Mouse (Mus musculus): ENCODE data around the gene Gad1.

The Gad1 gene

GRCm38 (mm10) chr2:70552772-70553171, at the start of gene Gad1:
Gene Gad1 (plus strand): TSS chr2:70553072.
- no peak for DNase-seq (ENCODE audit: low spot score)

- DNase-seq (ENCODE audit: low spot score) = no peak
Observed at GRCm38 (mm10) chr2:70503436-70503835, 49.4 kb upstream of the Gad1 start.

- DNase-seq (ENCODE audit: low spot score) = no peak
Observed at GRCm38 (mm10) chr2:70505229-70505628, 47.6 kb upstream of the Gad1 start.

GRCm38 (mm10) chr2:70505896-70506295, 47.0 kb upstream of the Gad1 start:
- DNase-seq (ENCODE audit: low spot score) = no peak

- no peak for DNase-seq (ENCODE audit: low spot score)
Observed at GRCm38 (mm10) chr2:70506372-70506771, 46.5 kb upstream of the Gad1 start.

- DNase-seq (ENCODE audit: low spot score) = no peak
Observed at GRCm38 (mm10) chr2:70508496-70508895, 44.4 kb upstream of the Gad1 start, which contains the start of gene Erich2. Gene Erich2 (plus strand): TSS chr2:70508819.

GRCm38 (mm10) chr2:70509021-70509632, 43.7 kb upstream of the Gad1 start:
- DNase-seq (ENCODE audit: low spot score) = peak; percentile 34

- DNase-seq (ENCODE audit: low spot score) = peak; percentile 41
Observed at GRCm38 (mm10) chr2:70538283-70538682, 14.6 kb upstream of the Gad1 start.

GRCm38 (mm10) chr2:70550671-70551070, 2.2 kb upstream of the Gad1 start:
- DNase-seq (ENCODE audit: low spot score) = no peak

GRCm38 (mm10) chr2:70551446-70551845, 1.4 kb upstream of the Gad1 start:
- no peak for DNase-seq (ENCODE audit: low spot score)

- DNase-seq (ENCODE audit: low spot score) = no peak
Observed at GRCm38 (mm10) chr2:70552067-70552598, 739 bp upstream of the Gad1 start.

- DNase-seq (ENCODE audit: low spot score) = no peak
Observed at GRCm38 (mm10) chr2:70553826-70554225, 954 bp downstream of the Gad1 start.

- DNase-seq (ENCODE audit: low spot score) = peak; percentile 89
Observed at GRCm38 (mm10) chr2:70558112-70558842, 5.4 kb downstream of the Gad1 start.

- DNase-seq (ENCODE audit: low spot score) = no peak
Observed at GRCm38 (mm10) chr2:70558843-70559451, 6.1 kb downstream of the Gad1 start.

GRCm38 (mm10) chr2:70559520-70559919, 6.6 kb downstream of the Gad1 start:
- no peak for DNase-seq (ENCODE audit: low spot score)

- DNase-seq (ENCODE audit: low spot score) = peak; percentile 65
Observed at GRCm38 (mm10) chr2:70561077-70561795, 8.4 kb downstream of the Gad1 start.

- no peak for DNase-seq (ENCODE audit: low spot score)
Observed at GRCm38 (mm10) chr2:70562011-70562491, 9.2 kb downstream of the Gad1 start.

GRCm38 (mm10) chr2:70562611-70562980, 9.7 kb downstream of the Gad1 start:
- no peak for DNase-seq (ENCODE audit: low spot score)

- no peak for DNase-seq (ENCODE audit: low spot score)
Observed at GRCm38 (mm10) chr2:70562981-70563671, 10.3 kb downstream of the Gad1 start.

- no peak for DNase-seq (ENCODE audit: low spot score)
Observed at GRCm38 (mm10) chr2:70563721-70564645, 11.1 kb downstream of the Gad1 start.
